Mouse (Mus musculus) liver, embryonic 16.5 days (tissue): ENCODE measurements around the gene Gm38655. TPM values are rescaled to one million over a fixed set of nuclear protein-coding genes. Genes with fewer than 3 reads are reported as not detected.
"Not testable (repeated sequence)": the region's sequence is repeated elsewhere in the genome, so short reads cannot be mapped to it uniquely, and the experiment has no call there.

Experiments used
- ATAC-seq: fragments of 200-750 bp; cut with Nextera tagmentation; 2 replicates; pipeline ENCODE4 v1.8.0; 2017; ENCODE audit warnings: low read depth, mild to moderate bottlenecking, moderate number of reproducible peaks, moderate library complexity
- H3K27ac ChIP-seq: fragments of 300-500 bp; sonication (generic); 2 replicates; pipeline ENCODE4 v1.5.1; 2014; ENCODE audit warnings: mild to moderate bottlenecking, low read length
- H3K27me3 ChIP-seq: fragments of 300-500 bp; sonication (generic); 2 replicates; pipeline ENCODE4 v1.6.1; 2014; ENCODE audit warnings: low read depth, low read length, mixed read lengths; ENCODE audit not compliant: control insufficient read depth, insufficient read depth
- H3K36me3 ChIP-seq: fragments of 300-500 bp; sonication (generic); 2 replicates; pipeline ENCODE4 v1.6.1; 2014; ENCODE audit warnings: mild to moderate bottlenecking; ENCODE audit not compliant: control insufficient read depth, insufficient read depth
- H3K4me1 ChIP-seq: fragments of 300-500 bp; sonication (generic); 2 replicates; pipeline ENCODE4 v1.6.1; 2014; ENCODE audit warnings: low read depth, low read length, mixed read lengths; ENCODE audit not compliant: control insufficient read depth
- H3K4me2 ChIP-seq: fragments of 300-500 bp; sonication (generic); 2 replicates; pipeline ENCODE4 v1.6.1; 2014; ENCODE audit warnings: low read depth, low read length, mixed read lengths
- H3K4me3 ChIP-seq: fragments of 300-500 bp; sonication (generic); 2 replicates; pipeline ENCODE4 v1.5.1; 2014; ENCODE audit warnings: low read depth, mild to moderate bottlenecking, low read length
- H3K9ac ChIP-seq: fragments of 300-500 bp; sonication (generic); 2 replicates; pipeline ENCODE4 v1.6.1; 2014; ENCODE audit warnings: low read depth, low read length
- H3K9me3 ChIP-seq: fragments of 300-500 bp; sonication (generic); replicated peaks from 2 replicates; pipeline ENCODE4 v1.6.1; 2016; ENCODE audit warnings: low read length; ENCODE audit not compliant: control insufficient read depth
- WGBS: fragments of 180-500 bp; shearing (Covaris S2); extraction: QIAGEN DNeasy Blood & Tissue Kit; methylation state at CpG from one replicate; pipeline ENCODE4 v1.1.7; 2014; ENCODE audit not compliant: insufficient replicate concordance; 5-methylcytosine and 5-hydroxymethylcytosine counted together
- polyA plus RNA-seq: library from polyadenylated mRNA; unstranded; fragments of >200 nt; fragmentation: Nextera tagmentation; extraction: Ambion mirVana; gene quantifications from 2 replicates; pipeline ENCODE4 v1.2.1, GENCODE M21; 2015

Gm38655 gene
- polyA plus RNA-seq, 1 experiment from 2014 or later, result not detected

DNA sequence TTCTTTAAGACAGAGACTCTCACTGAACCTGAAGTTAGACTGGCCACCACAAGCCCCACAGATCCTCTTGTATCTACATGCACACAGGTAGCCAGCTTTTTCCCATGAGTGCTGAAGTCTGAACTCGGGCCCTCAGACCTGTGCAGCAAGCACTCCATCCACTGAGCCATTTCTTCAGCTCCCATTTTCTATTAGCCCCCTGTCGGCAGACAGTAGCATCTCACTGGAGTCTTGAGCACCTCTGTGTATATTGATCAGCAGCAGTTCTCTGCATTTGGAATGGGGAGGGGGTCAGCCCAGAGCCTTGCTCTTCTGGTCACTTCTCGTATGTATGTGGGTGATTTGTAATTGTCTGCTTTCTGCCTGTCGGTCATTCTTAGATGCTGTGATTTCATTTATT is 35.3 kb downstream of the Gm38655 start:
- H3K4me3 ChIP-seq, result no peak overlapping the region
- no peak overlapping the region for H3K9ac ChIP-seq
- ATAC-seq, result no peak
- no peaks in the 10 kb centered on the region for H3K36me3 ChIP-seq
- H3K27ac ChIP-seq, result no peak overlapping the region
- no peaks in the 10 kb centered on the region for H3K9me3 ChIP-seq
- no peaks in the 10 kb centered on the region for H3K27me3 ChIP-seq
- WGBS, result 59% methylated on average over 4 of the region's 4 CpGs
- no peaks in the 10 kb centered on the region; the same call in 1 of the 2 replicates for H3K4me1 ChIP-seq
- H3K4me2 ChIP-seq, result no peak overlapping the region

DNA sequence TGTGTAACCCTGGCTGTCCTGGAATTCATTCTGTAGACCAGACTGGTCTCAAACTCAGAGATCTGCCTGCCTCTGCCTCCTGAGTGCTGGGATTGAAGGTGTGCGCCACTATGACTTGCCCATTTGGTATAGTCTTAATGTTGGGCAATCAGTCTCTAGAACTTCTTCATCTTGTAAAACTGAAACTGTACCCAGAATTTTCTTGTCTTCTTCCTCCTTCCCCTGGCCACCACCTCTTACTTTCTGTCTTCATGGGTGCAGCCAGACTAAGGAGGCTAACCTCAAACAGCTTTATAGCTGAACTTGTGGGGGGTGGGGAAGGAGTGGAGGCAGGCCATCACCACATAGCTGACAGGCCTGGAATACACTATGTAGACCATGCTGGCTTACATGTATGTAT is 36.5 kb downstream of the Gm38655 start:
- Histone ChIP-seq H3K9ac (no peak overlapping the region), H3K36me3 (no peaks in the 10 kb centered on the region), H3K4me1 (peaks cover 10% of the 10 kb centered on the region), H3K27me3 (no peaks in the 10 kb centered on the region), H3K4me2 (no peak overlapping the region), H3K27ac (no peak overlapping the region), H3K9me3 (no peaks in the 10 kb centered on the region), H3K4me3 (no peak overlapping the region)
- 75% methylated on average over 1 of the region's 1 CpGs for WGBS
- no peak for ATAC-seq

DNA sequence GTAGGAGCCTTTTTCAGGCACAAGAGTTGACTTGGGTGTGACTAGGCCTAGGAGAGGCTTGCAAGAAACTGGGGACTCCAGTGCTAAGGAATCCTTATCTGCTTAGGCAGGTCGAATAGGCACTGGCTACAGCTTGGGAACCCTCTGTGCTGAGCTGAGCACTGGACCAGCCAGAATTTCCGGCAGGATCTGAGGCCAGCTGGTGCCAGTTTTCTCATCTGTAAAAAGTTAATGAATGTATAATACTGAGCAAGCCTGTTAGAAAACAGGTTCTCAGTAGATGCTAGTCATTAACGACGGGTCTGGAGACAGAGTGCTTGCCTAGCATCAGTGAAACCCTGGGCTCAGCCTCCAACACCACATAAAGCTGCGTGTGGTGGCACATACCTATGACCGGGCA is 39.6 kb downstream of the Gm38655 start:
- H3K4me1 ChIP-seq, result peaks cover 15% of the 10 kb centered on the region
- 78% methylated on average over 6 of the region's 6 CpGs for WGBS
- H3K27me3 ChIP-seq, result no peaks in the 10 kb centered on the region
- ATAC-seq, result no peak
- H3K27ac ChIP-seq, result no peak overlapping the region
- no peak overlapping the region for H3K4me3 ChIP-seq
- H3K9ac ChIP-seq, result no peak overlapping the region
- no peaks in the 10 kb centered on the region for H3K9me3 ChIP-seq
- H3K36me3 ChIP-seq, result no peaks in the 10 kb centered on the region
- no peak overlapping the region for H3K4me2 ChIP-seq

DNA sequence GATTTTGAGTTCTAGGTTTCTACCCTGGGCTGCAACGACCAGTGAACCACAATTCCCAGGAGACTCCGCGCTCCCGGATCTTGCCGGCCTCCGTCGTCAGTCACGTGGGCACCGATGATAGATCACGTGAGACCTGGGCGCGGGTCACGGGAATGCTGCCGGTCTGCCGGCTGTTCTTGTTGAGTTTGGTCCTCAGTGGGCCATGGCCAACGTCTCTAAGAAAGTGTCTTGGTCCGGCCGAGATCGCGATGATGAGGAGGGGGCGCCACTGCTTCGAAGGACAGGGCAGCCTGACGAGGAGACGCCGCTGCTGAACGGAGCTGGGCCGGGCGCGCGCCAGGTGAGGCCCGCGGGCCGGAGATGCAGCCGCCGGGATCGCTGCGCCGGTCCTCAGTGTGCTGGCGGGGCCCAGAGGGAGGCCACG is 42.0 kb downstream of the Gm38655 start, which contains the start of gene Clcn7:
Gene Clcn7 (plus strand): TSS at position 117 of the 424 bp plus-strand sequence.
- peak within 1 kb of the TSS; percentile 84 for H3K4me3 ChIP-seq
- peak within 1 kb of the TSS; percentile 83 for H3K9ac ChIP-seq
- H3K9me3 ChIP-seq, result no peaks in the 10 kb centered on the region
- WGBS, result under 1% methylated on average over 40 of the region's 40 CpGs
- no peaks in the 10 kb centered on the region for H3K27me3 ChIP-seq
- peak within 1 kb of the TSS; percentile 32; the same call in 1 of the 2 replicates for H3K27ac ChIP-seq
- no peaks in the 10 kb centered on the region for H3K36me3 ChIP-seq
- peaks cover 15% of the 10 kb centered on the region for H3K4me1 ChIP-seq
- peak within 1 kb of the TSS; percentile 68 for H3K4me2 ChIP-seq
- ATAC-seq, result peak; percentile 91

DNA sequence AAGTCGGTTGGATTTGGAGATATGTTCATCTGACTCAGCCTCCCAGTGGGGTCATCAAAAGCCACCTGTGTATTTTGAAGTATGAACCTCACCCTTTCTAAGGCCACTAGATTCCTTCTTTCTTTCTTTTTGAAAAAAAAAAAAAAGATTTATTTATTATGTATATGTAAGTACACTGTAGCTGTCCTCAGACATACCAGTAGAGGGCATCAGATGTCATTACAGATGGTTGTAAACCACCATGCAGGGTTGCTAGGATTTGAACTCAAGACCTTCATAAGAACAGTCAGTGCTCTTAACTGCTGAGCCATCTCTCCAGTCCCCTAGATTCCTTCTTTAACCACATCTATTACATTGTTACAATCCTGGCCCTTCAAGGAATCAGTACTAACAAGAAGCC is 45.2 kb downstream of the Gm38655 start:
- H3K36me3 ChIP-seq, result no peaks in the 10 kb centered on the region
- no peaks in the 10 kb centered on the region for H3K9me3 ChIP-seq
- no peak for ATAC-seq
- no peak overlapping the region for H3K4me3 ChIP-seq
- no peaks in the 10 kb centered on the region for H3K27me3 ChIP-seq
- no peak overlapping the region for H3K27ac ChIP-seq
- peaks cover 44% of the 10 kb centered on the region for H3K4me1 ChIP-seq
- H3K9ac ChIP-seq, result no peak overlapping the region
- WGBS, result 88% methylated on average over 1 of the region's 1 CpGs
- no peak overlapping the region for H3K4me2 ChIP-seq

DNA sequence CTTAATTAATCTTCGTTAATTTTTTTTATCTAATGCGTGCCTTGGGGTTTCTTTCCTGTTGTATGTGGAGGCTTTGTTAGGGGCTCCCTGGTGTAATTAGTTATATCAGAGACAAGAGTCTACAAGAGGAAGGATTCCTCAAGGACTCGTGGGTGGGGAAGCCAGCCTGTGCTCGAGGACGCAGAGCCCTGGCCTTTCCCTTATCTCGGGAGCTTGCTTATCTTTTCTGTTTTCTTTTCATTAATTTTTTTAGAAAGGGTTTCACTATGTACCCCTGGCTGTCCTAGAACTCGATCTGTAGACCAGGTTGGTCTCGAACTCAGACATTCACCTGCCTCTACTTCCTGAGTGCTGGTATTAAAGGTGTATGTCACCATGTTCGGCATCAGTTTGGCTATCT is 47.6 kb downstream of the Gm38655 start:
- peak; percentile 54 for ATAC-seq
- peak overlapping the region; percentile 34 for H3K9ac ChIP-seq

DNA sequence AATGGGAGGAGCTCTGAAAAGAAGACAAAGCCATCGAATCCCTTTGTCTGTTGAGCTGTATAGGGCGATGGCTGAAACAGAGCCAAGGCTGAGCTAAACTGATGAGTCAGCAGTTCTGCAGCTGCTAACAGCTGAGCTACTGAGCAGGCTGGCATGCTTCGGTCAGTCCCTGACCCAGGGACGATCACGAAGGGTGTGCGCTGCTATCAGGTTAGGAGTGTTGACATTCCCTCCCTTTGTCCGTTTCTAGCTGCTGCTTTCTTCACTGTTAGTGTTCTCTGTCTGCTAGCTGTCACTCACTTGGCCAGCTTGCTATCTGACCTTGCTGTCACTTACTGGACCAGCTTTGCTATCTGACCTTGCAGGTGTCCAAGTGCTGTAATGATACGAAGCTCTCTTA is 48.2 kb downstream of the Gm38655 start:
- peak; percentile 86 for ATAC-seq
- peaks cover 33% of the 10 kb centered on the region for H3K4me1 ChIP-seq

More for the DNA sequence above, 47.6 kb downstream of the Gm38655 start:
- 28% methylated on average over 9 of the region's 9 CpGs for WGBS
- Histone ChIP-seq H3K27me3 (no peaks in the 10 kb centered on the region), H3K4me3 (no peak overlapping the region; the same call in none of the 2 replicates), H3K36me3 (no peaks in the 10 kb centered on the region), H3K4me2 (peak overlapping the region; percentile 44), H3K9me3 (no peaks in the 10 kb centered on the region), H3K4me1 (peaks cover 33% of the 10 kb centered on the region), H3K27ac (peak overlapping the region; percentile 91)

DNA sequence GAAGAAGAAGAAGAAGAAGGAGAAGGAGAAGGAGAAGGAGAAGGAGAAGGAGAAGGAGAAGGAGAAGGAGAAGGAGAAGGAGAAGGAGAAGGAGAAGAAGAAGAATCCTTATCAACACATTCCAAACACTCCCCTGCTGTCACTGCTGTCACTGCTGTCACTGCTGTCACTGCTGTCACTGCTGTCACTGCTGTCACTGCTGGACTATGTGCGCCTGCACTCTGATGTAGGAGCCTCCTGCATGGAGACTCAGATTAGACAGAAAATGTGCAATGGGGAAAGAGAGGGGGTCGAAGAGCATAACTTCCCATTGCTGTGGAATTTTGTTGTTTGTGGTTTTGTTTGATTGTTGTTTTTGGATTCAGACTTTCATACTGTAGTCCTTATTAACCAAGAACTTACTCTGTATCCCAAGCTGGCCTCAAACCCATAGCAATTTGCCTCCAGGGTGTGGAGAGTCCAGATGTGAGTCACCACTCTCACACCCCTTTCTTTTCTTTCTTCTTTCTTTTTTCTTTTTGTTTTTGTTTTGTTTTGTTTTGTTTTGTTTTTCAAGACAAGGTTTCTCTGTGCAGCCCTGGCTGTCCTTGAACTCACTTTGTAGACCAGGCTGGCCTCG is 49.7 kb downstream of the Gm38655 start:
- not testable (repeated sequence) for H3K4me2 ChIP-seq
- H3K27ac ChIP-seq, result peak overlapping the region; percentile 59; the same call in 1 of the 2 replicates
- 0 out of 2 replicates have a peak, but pooled peaks have one; percentile 35 for ATAC-seq

More for the DNA sequence above, 48.2 kb downstream of the Gm38655 start:
- WGBS, result 12% methylated on average over 8 of the region's 8 CpGs
- H3K4me3 ChIP-seq, result peak overlapping the region; percentile 13
- peak overlapping the region; percentile 91 for H3K27ac ChIP-seq
- H3K4me2 ChIP-seq, result peak overlapping the region; percentile 44
- H3K9me3 ChIP-seq, result no peaks in the 10 kb centered on the region
- H3K9ac ChIP-seq, result peak overlapping the region; percentile 34
- no peaks in the 10 kb centered on the region for H3K36me3 ChIP-seq
- no peaks in the 10 kb centered on the region for H3K27me3 ChIP-seq

DNA sequence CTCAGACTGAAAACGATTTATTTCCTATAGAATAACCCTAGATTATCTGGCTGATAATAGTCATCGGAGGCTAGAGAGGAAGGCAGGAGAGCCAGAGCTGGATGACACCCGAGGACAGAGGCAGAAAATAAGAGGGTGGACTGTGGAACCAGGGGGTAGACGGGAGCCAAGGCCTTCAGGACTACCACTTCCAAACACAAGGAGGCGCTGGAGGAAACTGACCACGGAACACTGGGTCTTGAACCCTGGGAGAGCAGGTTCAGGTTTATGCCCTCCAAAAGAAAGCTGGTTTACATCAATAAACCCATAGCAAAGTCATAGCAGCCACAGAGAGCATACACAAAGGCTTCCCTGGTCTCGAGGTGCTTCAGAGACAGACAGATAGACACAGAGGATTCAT is 51.3 kb downstream of the Gm38655 start:
- WGBS, result 23% methylated on average over 7 of the region's 7 CpGs
- peaks cover 37% of the 10 kb centered on the region for H3K4me1 ChIP-seq
- no peak overlapping the region for H3K9ac ChIP-seq

More for the DNA sequence above, 49.7 kb downstream of the Gm38655 start:
- H3K9ac ChIP-seq, H3K9me3 ChIP-seq, H3K36me3 ChIP-seq, H3K4me3 ChIP-seq, H3K27me3 ChIP-seq: not testable (repeated sequence)
- peaks cover 33% of the 10 kb centered on the region for H3K4me1 ChIP-seq
- 45% methylated on average over 3 of the region's 3 CpGs for WGBS

More for the DNA sequence above, 51.3 kb downstream of the Gm38655 start:
- H3K27me3 ChIP-seq, result no peaks in the 10 kb centered on the region
- ATAC-seq, result no peak
- no peaks in the 10 kb centered on the region for H3K9me3 ChIP-seq
- no peaks in the 10 kb centered on the region for H3K36me3 ChIP-seq
- H3K4me3 ChIP-seq, result no peak overlapping the region
- no peak overlapping the region for H3K4me2 ChIP-seq
- no peak overlapping the region for H3K27ac ChIP-seq
